Mouse (Mus musculus) right cerebral cortex, adult 18-20 months (tissue): Measurements from ENCODE around the gene Pde9a.
A peak's percentile ranks its signal among the peaks of the same experiment; 100 is the strongest.

Experiments used
- DNase-seq: peaks from one replicate; pipeline ENCODE4 v3.0.0; 2022; ENCODE audit warnings: mixed read lengths

Gene Pde9a

GRCm38 (mm10) chr17:31470766-31471418 lies 84.9 kb downstream of the Pde9a start:
- no peak for DNase-seq

- DNase-seq, result no peak
These were observed 88.4 kb downstream of the Pde9a start for GRCm38 (mm10) chr17:31474388-31474787.

- DNase-seq, result no peak
These were observed 92.6 kb downstream of the Pde9a start for GRCm38 (mm10) chr17:31478606-31479005.

DNA sequence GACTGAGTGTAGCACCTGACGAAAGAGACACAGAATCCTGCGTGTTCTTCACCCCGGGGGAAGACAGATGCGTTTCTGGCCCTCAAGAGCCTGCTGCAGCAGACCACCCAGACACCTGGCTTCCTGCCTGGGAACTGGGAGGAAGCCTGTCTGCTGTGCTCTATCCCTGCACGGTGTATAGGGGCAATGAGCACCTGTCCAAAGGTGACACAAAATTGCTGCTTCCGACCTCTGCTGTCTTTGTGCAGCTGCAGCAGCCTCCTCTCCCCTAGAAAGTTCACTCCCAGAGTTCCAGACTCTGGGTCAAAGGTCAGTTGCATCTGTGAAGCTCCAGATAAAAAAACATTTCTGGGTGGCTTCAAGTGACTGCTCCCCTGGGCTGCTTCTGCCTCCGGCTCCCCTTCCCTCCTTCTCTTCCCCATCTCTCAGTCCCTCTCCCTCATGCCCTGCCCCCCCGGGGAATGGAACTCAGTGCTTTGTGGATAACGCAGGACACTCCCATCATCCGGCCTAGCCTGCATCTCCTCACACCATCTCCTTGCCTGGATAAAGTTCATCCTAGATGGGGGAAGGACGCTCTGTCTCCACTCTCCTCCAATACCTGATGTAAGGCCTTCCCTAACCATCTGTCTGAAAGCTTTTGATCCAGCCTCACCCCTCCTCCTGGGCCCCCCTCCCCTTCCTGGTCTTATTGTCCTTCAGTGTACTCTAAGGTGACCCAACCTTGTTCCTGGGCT lies 93.3 kb downstream of the Pde9a start:
- DNase-seq, result no peak

GRCm38 (mm10) chr17:31486616-31487198 lies 100.7 kb downstream of the Pde9a start:
- no peak for DNase-seq

DNA sequence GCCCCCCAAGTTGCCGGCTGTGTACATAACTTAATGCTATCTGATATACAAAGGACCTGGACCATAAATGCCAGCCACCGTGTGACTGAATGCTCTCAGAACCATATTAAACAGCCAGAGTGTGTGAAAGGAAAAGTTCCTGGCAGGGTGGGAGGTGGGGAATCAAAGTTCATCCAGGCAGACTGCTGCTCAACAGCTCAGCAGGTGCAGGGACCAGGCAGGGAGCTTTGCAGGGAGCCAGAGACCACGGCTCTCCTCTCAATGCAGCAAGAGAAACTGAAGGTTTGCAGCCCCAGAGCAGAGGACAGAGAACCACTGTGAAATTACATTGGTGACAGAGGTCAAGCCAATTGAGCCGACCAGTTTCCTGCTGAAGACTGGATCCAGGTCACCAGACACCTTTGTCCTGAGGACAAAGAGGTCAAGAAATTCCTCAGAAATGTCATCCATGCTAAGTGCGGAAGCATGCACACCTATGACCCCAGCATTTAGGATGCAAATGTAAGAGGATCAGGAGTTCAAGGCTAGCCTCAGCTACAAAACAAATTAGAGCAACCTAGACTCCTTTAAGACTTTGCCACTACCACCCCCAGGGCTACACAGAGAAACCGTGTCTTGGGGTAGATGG lies 101.5 kb downstream of the Pde9a start:
- no peak for DNase-seq

GRCm38 (mm10) chr17:31491355-31491754 lies 105.3 kb downstream of the Pde9a start:
- DNase-seq, result no peak

- peak; percentile 79 for DNase-seq
These were observed 106.4 kb downstream of the Pde9a start for GRCm38 (mm10) chr17:31492416-31492815.

DNA sequence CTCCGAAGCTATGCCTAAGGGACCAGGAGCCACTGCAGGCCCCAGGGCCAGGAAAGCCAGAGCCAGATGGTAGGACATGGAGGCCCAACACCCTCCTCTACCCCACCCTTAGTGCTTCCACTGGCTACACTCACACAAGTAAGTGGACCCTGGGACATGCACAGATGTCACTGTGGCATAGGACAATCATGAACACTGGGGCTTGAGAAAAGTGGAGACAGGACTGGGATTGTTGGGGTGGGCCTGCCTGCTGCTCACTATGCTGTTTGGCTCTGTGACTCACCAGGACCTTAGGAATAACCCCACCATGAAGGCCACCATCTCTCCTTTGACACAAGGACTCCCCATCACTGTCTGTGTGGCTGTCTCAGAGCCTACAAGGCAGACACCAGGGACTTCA lies 109.0 kb downstream of the Pde9a start:
- no peak for DNase-seq

DNA sequence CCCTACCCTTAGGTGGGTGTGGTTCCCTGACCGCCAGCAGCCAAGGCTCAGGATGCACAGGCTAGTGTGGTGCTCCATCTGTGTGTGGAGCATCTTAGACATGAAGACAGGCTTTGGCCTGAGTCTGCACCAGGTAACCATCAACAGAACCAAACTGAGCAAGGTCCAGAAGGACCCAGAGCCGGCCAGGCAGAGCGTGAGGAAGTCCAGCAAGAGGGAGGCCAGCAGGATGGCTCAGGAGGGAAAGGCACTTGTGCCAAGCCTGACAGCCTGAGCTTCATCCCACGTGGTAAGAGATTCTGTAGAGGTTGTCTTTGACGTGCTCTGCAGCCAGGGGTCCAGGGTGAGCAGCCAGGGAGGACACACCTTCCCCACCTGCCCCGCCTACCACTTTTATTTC lies 111.7 kb downstream of the Pde9a start:
- no peak for DNase-seq

DNA sequence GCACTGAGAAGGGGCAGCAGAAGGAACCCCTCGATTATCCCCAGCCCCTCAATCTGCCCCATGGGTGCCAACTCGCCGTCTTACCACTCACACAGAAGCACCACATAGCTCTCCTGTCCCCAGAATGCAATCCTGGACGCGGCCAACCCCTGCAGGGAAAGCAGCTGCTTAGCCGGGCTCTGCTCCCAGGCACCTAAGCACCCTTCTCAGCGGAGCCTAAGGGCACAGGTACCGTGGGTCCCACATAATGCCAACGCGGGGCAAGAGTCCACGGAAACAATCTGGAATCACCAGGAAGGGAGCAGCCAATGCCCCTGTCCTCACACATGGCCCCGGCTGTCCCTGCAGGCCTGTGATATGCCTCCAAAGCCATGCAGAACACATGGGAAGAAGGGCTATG lies 113.7 kb downstream of the Pde9a start:
- DNase-seq, result no peak

DNA sequence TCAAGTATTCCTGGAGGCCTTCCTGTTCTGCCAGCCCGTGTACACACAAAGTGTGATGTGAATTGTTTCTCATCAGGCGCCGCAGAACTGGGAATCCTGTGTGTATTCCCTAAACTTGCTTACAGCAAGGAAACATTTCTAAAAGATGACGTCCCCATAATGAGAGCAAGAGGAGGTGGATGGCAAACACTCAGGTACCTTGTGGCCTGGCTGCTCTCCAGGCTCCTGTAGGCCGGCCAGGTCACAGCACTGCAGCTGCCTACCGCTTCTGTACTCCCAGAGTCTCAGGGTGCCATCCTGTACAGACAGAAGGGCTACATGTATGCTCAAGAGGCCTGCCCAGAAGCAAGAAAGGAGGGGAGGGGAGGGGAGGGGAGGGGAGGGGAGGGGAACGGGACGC lies 114.4 kb downstream of the Pde9a start:
- DNase-seq, result no peak

GRCm38 (mm10) chr17:31500908-31501307 lies 114.9 kb downstream of the Pde9a start:
- no peak for DNase-seq

GRCm38 (mm10) chr17:31502261-31502927 lies 116.4 kb downstream of the Pde9a start:
- no peak for DNase-seq

DNA sequence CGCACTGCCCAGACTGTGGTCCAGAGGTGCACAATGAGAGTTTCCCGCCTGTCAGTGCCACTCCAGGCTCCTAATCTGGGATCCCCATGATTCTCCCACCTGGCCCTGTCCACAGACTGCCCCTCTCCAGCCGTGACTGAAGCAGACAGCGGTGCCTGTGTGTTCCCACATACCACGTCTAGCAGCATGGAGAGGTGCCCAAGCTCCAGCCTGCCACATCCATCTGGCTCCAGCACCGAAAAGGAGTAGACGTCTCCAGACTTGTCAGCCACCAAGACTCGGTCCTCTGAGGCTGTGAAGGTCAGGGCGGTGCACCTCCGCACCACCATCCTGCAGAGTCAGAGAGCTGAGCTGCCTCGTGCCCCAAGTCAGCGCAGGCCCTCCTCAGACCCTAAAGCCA lies 117.3 kb downstream of the Pde9a start:
- DNase-seq, result no peak

- DNase-seq, result peak; percentile 42
These were observed 117.9 kb downstream of the Pde9a start for GRCm38 (mm10) chr17:31503936-31504335.

GRCm38 (mm10) chr17:31505013-31505412 lies 119.0 kb downstream of the Pde9a start:
- DNase-seq, result no peak

GRCm38 (mm10) chr17:31506282-31506681 lies 120.3 kb downstream of the Pde9a start:
- no peak for DNase-seq

- DNase-seq, result no peak
These were observed 124.9 kb downstream of the Pde9a start for GRCm38 (mm10) chr17:31510944-31511343.

DNA sequence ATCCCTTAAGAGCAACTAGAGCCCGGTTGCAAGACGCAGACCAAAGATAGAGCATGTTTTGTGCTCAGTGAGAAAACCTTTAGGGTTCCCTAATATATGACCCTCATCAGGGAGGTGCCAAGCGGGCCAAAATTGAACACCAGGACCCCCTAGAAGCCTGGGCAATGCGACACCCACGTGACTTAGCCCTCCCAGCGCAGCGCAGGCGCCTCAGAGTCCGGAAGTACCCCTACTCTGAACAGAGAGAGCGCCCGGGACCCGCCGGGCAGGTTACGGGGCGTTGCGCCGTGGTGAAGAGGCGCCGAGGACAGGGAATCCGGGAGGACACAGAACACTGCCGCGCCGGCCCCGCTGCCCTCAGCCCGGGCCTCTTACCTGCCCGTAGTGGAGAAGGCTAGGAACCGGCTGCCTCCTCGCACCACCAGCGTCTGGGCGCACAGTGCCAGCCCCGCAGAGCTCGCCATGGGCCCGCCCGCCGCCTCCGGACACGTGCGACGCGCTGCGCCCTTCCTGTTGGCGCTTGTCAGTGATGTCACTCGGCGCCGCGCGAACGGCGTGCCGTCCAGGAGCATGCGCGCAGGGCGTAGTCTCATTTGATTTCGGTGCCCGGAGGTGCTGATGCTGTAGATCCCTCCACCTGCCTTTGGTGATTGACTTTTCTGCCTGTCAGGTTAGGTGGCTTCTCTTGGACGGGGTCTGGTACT lies 125.9 kb downstream of the Pde9a start:
- peak; percentile 91 for DNase-seq

DNA sequence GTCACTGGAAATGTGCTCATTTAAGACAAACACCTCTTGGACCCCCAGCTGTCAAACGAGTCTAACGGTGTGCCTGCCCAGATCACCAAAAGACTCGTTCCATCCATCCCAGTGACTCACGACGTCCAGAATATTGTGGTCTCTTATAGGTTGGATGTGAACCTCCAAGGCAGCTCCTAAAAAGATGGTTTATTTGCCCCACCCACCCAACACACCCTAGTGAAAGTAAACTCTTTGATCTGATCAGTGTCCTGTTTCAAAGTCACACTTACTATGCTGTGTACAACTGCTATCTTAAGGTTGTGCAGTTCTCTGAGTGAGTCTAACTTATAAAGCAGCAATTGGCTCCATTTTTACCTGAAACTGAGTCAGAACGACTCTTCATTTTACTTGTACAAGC lies 126.6 kb downstream of the Pde9a start:
- DNase-seq, result no peak

- no peak for DNase-seq
These were observed 128.7 kb downstream of the Pde9a start for GRCm38 (mm10) chr17:31514696-31515095.
